Mouse (Mus musculus) midbrain, embryonic 15.5 days (tissue): ENCODE measurements around the gene Nt5c3. TPM values are rescaled to one million over a fixed set of nuclear protein-coding genes. Genes with fewer than 3 reads are reported as not detected.

ENCODE experiments used
- ATAC-seq: fragments of 200-750 bp; cut with Nextera tagmentation; replicated peaks from 2 replicates; pipeline ENCODE4 v1.8.0; 2017; ENCODE audit warnings: moderate TSS enrichment
- H3K27ac ChIP-seq: fragments of 300-500 bp; sonication (generic); 2 replicates; pipeline ENCODE4 v1.5.1; 2015; ENCODE audit warnings: mild to moderate bottlenecking, inconsistent platforms
- H3K27me3 ChIP-seq: fragments of 300-500 bp; sonication (generic); replicated peaks from 2 replicates; pipeline ENCODE4 v1.6.1; 2015; ENCODE audit warnings: inconsistent platforms
- H3K36me3 ChIP-seq: fragments of 300-500 bp; sonication (generic); replicated peaks from 2 replicates; pipeline ENCODE4 v1.6.1; 2015; ENCODE audit warnings: inconsistent platforms
- H3K4me1 ChIP-seq: fragments of 300-500 bp; sonication (generic); 2 replicates; pipeline ENCODE4 v1.6.1; 2015; ENCODE audit warnings: inconsistent platforms
- H3K4me2 ChIP-seq: fragments of 300-500 bp; sonication (generic); 2 replicates; pipeline ENCODE4 v1.6.1; 2015; ENCODE audit warnings: inconsistent platforms, mild to moderate bottlenecking, moderate library complexity
- H3K4me3 ChIP-seq: fragments of 300-500 bp; sonication (generic); 2 replicates; pipeline ENCODE4 v1.5.1; 2015; ENCODE audit warnings: mild to moderate bottlenecking, inconsistent platforms
- H3K9ac ChIP-seq: fragments of 300-500 bp; sonication (generic); 2 replicates; pipeline ENCODE4 v1.6.1; 2015; ENCODE audit warnings: mild to moderate bottlenecking, inconsistent platforms
- H3K9me3 ChIP-seq: fragments of 300-500 bp; sonication (generic); 2 replicates; pipeline ENCODE4 v1.6.1; 2016; ENCODE audit warnings: inconsistent platforms
- WGBS: fragments of 180-500 bp; shearing (Covaris S2); methylation state at CpG from one replicate; pipeline ENCODE4 v1.1.7; 2015; ENCODE audit warnings: mixed read lengths; 5-methylcytosine and 5-hydroxymethylcytosine counted together
- polyA plus RNA-seq: library from polyadenylated mRNA; unstranded; fragments of >200 nt; fragmentation: Nextera tagmentation; extraction: Ambion mirVana; gene quantifications from 2 replicates; pipeline ENCODE4 v1.2.1, GENCODE M21; 2015

Nt5c3 gene
- polyA plus RNA-seq, 1 experiment from 2014 or later = 169 TPM

GRCm38 (mm10) chr6:56850315-56850714, 73.4 kb downstream of the Nt5c3 start:
- ATAC-seq = no peak
- Histone ChIP-seq H3K27ac (no peak overlapping the region), H3K27me3 (no peaks in the 10 kb centered on the region), H3K4me2 (no peak overlapping the region), H3K4me1 (no peaks in the 10 kb centered on the region), H3K4me3 (no peak overlapping the region), H3K9ac (no peak overlapping the region), H3K9me3 (no peaks in the 10 kb centered on the region), H3K36me3 (no peaks in the 10 kb centered on the region)
- WGBS = 69% methylated on average over 7 of the region's 7 CpGs

DNA sequence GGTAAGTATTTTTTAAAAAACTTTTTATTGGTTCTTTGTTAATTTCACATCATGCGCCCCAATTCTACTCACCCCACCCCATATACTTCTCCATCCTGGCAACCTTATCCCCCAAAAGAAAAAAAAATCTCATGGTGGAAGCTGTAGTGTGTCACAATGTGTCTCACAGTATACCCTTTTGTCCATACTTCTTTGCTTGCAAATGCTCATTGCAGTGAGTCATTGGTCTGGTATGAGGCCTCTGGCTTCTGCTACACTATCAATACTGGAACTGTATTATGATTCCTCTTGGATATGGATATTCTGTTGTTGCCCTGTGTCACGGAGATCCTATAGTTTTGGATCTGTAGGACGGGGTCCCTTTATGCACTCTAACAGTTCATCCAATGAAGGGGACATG, 74.8 kb downstream of the Nt5c3 start:
- Histone ChIP-seq H3K4me3 (no peak overlapping the region), H3K27me3 (no peaks in the 10 kb centered on the region), H3K9me3 (no peaks in the 10 kb centered on the region), H3K9ac (no peak overlapping the region), H3K36me3 (no peaks in the 10 kb centered on the region), H3K4me1 (no peaks in the 10 kb centered on the region), H3K27ac (no peak overlapping the region), H3K4me2 (no peak overlapping the region)
- 90% methylated on average over 3 of the region's 3 CpGs for WGBS
- no peak for ATAC-seq

- no peak overlapping the region for H3K4me2 ChIP-seq
- no peaks in the 10 kb centered on the region for H3K27me3 ChIP-seq
- no peaks in the 10 kb centered on the region for H3K36me3 ChIP-seq
- no peaks in the 10 kb centered on the region for H3K4me1 ChIP-seq
- no peak overlapping the region for H3K27ac ChIP-seq
- ATAC-seq = no peak
- no peak overlapping the region for H3K4me3 ChIP-seq
- H3K9ac ChIP-seq = no peak overlapping the region
- 90% methylated on average over 2 of the region's 2 CpGs for WGBS
- H3K9me3 ChIP-seq = no peaks in the 10 kb centered on the region
Measured at GRCm38 (mm10) chr6:56844365-56844764, 79.4 kb downstream of the Nt5c3 start.

DNA sequence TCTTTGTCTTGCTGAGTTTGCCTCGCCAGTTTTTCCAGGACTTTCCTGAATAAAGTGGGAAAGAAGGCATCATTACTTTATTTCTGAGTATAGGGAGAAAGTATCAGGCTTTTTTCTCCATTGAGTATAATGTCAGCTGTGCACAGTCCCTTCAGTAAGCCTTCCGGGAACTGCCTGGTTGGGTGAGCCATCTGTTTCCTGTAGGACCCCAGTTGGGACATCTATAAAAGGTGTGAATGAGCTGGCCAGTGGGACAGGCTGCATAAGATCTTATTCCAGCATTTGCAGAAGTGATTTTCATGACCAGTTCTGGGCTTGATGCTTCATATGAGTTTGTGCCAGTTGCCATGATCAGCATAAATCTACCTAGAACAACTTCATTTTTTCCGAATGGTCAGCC, 80.5 kb downstream of the Nt5c3 start:
- Histone ChIP-seq H3K27ac (no peak overlapping the region), H3K4me1 (no peaks in the 10 kb centered on the region), H3K36me3 (no peaks in the 10 kb centered on the region), H3K9ac (no peak overlapping the region), H3K9me3 (no peaks in the 10 kb centered on the region), H3K4me3 (no peak overlapping the region), H3K4me2 (no peak overlapping the region), H3K27me3 (no peaks in the 10 kb centered on the region)
- 87% methylated on average over 3 of the region's 3 CpGs for WGBS
- no peak for ATAC-seq

- Histone ChIP-seq H3K36me3 (no peaks in the 10 kb centered on the region), H3K27me3 (no peaks in the 10 kb centered on the region), H3K4me3 (no peak overlapping the region), H3K9me3 (no peaks in the 10 kb centered on the region), H3K27ac (no peak overlapping the region), H3K4me2 (no peak overlapping the region), H3K9ac (no peak overlapping the region), H3K4me1 (no peaks in the 10 kb centered on the region)
- ATAC-seq = no peak
- WGBS = 86% methylated on average over 3 of the region's 3 CpGs
Measured at GRCm38 (mm10) chr6:56837621-56838020, 86.1 kb downstream of the Nt5c3 start.

DNA sequence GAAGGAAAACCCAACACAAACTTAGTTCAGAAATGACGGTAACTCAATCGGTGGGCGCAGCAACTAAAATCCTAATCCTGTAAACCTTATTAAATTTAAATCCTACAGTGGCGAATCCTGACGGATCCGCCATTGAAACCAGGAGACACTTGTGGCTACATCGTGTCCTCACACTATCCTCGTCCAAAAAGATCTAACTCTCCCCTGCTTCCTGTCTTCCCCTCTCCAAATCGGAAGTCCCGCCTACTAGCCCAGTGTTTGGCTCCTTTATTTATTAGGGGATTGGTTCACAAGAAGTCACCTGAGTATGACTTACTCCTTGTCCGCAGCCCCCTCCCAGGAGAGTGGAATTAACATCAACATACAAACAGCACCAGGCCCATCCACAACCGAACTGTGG, 86.6 kb downstream of the Nt5c3 start:
- H3K9ac ChIP-seq = no peak overlapping the region
- 92% methylated on average over 12 of the region's 12 CpGs for WGBS

GRCm38 (mm10) chr6:56835532-56835931, 88.2 kb downstream of the Nt5c3 start:
- H3K9ac ChIP-seq = no peak overlapping the region
- ATAC-seq = no peak
- H3K36me3 ChIP-seq = no peaks in the 10 kb centered on the region
- WGBS = 82% methylated on average over 10 of the region's 10 CpGs
- no peaks in the 10 kb centered on the region for H3K9me3 ChIP-seq
- H3K27me3 ChIP-seq = no peaks in the 10 kb centered on the region
- H3K4me3 ChIP-seq = no peak overlapping the region
- H3K27ac ChIP-seq = no peak overlapping the region
- no peak overlapping the region for H3K4me2 ChIP-seq
- 0 out of 2 replicates have a peak, but pooled peaks cover 2% of the 10 kb centered on the region for H3K4me1 ChIP-seq

More for the DNA sequence above, 86.6 kb downstream of the Nt5c3 start:
- no peak overlapping the region for H3K4me3 ChIP-seq
- H3K4me2 ChIP-seq = no peak overlapping the region
- no peaks in the 10 kb centered on the region for H3K36me3 ChIP-seq
- H3K9me3 ChIP-seq = no peaks in the 10 kb centered on the region
- H3K4me1 ChIP-seq = 0 out of 2 replicates have a peak, but pooled peaks cover 2% of the 10 kb centered on the region
- no peaks in the 10 kb centered on the region for H3K27me3 ChIP-seq
- ATAC-seq = no peak
- H3K27ac ChIP-seq = no peak overlapping the region

- H3K9me3 ChIP-seq = no peaks in the 10 kb centered on the region
- H3K9ac ChIP-seq = no peak overlapping the region
- no peak for ATAC-seq
- H3K36me3 ChIP-seq = no peaks in the 10 kb centered on the region
- no peak overlapping the region for H3K4me3 ChIP-seq
- H3K27me3 ChIP-seq = no peaks in the 10 kb centered on the region
- no peak overlapping the region for H3K27ac ChIP-seq
- H3K4me2 ChIP-seq = no peak overlapping the region
- 0 out of 2 replicates have a peak, but pooled peaks cover 2% of the 10 kb centered on the region for H3K4me1 ChIP-seq
- WGBS = 57% methylated on average over 5 of the region's 5 CpGs
Measured at GRCm38 (mm10) chr6:56834769-56835168, 89.0 kb downstream of the Nt5c3 start.

GRCm38 (mm10) chr6:56832830-56833229, 90.9 kb downstream of the Nt5c3 start:
- H3K4me3 ChIP-seq = peak overlapping the region; percentile 58; the same call in 1 of the 2 replicates
- H3K9me3 ChIP-seq = no peaks in the 10 kb centered on the region
- no peaks in the 10 kb centered on the region for H3K27me3 ChIP-seq
- no peak overlapping the region for H3K9ac ChIP-seq
- H3K4me2 ChIP-seq = peak overlapping the region; percentile 91
- H3K27ac ChIP-seq = no peak overlapping the region
- H3K36me3 ChIP-seq = no peaks in the 10 kb centered on the region
- 0 out of 2 replicates have a peak, but pooled peaks cover 2% of the 10 kb centered on the region for H3K4me1 ChIP-seq
- ATAC-seq = no peak

- Histone ChIP-seq H3K27ac (no peak overlapping the region), H3K27me3 (no peaks in the 10 kb centered on the region), H3K4me2 (peak overlapping the region; percentile 91), H3K9me3 (no peaks in the 10 kb centered on the region), H3K36me3 (no peaks in the 10 kb centered on the region), H3K4me3 (peak overlapping the region; percentile 58), H3K4me1 (0 out of 2 replicates have a peak, but pooled peaks cover 2% of the 10 kb centered on the region), H3K9ac (peak overlapping the region; percentile 44)
- WGBS = 5% methylated on average over 15 of the region's 15 CpGs
- ATAC-seq = peak; percentile 43
Measured at GRCm38 (mm10) chr6:56832407-56832796, 91.3 kb downstream of the Nt5c3 start.

Other genes with a start within 250 kb of the Nt5c3 start
- 62.6 and 63.5 TPM in 2 replicates for gene Lsm5, start 219.2 kb downstream of the Nt5c3 start, polyA plus RNA-seq
- 28.8 and 31.9 TPM in 2 replicates for gene Avl9, start 209.0 kb downstream of the Nt5c3 start, polyA plus RNA-seq
- 31.0 and 33.7 TPM in 2 replicates for gene Kbtbd2, start 126.1 kb downstream of the Nt5c3 start, polyA plus RNA-seq
- gene Fkbp9, start 91.9 kb downstream of the Nt5c3 start, polyA plus RNA-seq = 31.9 and 33.3 TPM in 2 replicates
- gene Vmn1r4, start 83 bp upstream of the Nt5c3 start, polyA plus RNA-seq = 0.50 and 0.61 TPM in 2 replicates
- not detected in 2 replicates for gene Vmn1r5, start 46.3 kb upstream of the Nt5c3 start, polyA plus RNA-seq
- gene Vmn1r6, start 73.3 kb upstream of the Nt5c3 start, polyA plus RNA-seq = not detected in 2 replicates
- not detected in 2 replicates for gene Vmn1r7, start 101.4 kb upstream of the Nt5c3 start, polyA plus RNA-seq
- gene Vmn1r8, start 108.4 kb upstream of the Nt5c3 start, polyA plus RNA-seq = not detected in 2 replicates
- not detected in 2 replicates for gene Vmn1r9, start 142.9 kb upstream of the Nt5c3 start, polyA plus RNA-seq
- not detected in 2 replicates for gene Vmn1r10, start 185.5 kb upstream of the Nt5c3 start, polyA plus RNA-seq
- not detected in 2 replicates for gene Vmn1r11, start 209.5 kb upstream of the Nt5c3 start, polyA plus RNA-seq
- gene Vmn1r12, start 233.0 kb upstream of the Nt5c3 start, polyA plus RNA-seq = not detected in 2 replicates